Mouse (Mus musculus) stomach, postnatal 0 days (tissue): ENCODE measurements around the gene Grhpr.

Source experiments
- CTCF ChIP-seq: IDR thresholded peaks from 2 replicates; pipeline ENCODE4 v1.5.1; 2016; ENCODE audit warnings: antibody characterized with exemption, low read depth, mild to moderate bottlenecking, moderate library complexity
- EP300 ChIP-seq: optimal IDR thresholded peaks from 2 replicates; pipeline ENCODE3; 2016; ENCODE audit warnings: antibody characterized with exemption

DNA sequence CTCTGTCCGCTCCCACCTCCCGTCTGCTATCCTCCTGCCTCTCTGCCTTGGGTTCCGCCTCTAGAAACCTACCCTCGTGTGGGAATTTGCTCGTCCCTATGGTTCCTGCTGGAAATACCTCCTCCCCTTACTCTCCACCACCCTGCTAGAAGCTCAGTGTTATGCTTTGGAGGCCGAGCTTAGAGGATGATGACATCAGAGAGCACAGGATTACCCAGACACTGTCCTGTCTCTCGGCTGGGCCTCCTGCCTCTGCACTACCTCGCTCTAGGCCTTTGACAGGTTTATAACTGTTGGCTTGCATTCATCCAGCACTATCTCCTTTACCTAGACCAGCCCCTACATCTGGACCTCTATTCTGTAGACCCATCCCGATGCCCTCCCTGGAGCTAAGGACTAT, 40.9 kb upstream of the Grhpr start:
- TF ChIP-seq CTCF (no peak), EP300 (no peak)
